Mouse (Mus musculus) MEL (cell line): ENCODE measurements at regions not wholly inside any gene's neighbourhood (a gene's known extent, or its start where the extent isn't known, plus 50 kb on each side); places are given as distances from the start of the nearest gene placed in this dataset.

Experiments used
- DNase-seq: peaks from one replicate; pipeline ENCODE4 v3.0.0; 2011; ENCODE audit warnings: low read depth, low spot score
- H3K27ac ChIP-seq: 2 replicates; pipeline ENCODE4 v1.5.1; 2012; ENCODE audit warnings: low read depth, mild to moderate bottlenecking, control low read depth, low read length, moderate library complexity; ENCODE audit not compliant: control insufficient read depth
- H3K27me3 ChIP-seq, 2 experiments: fragments of 150-350 bp in 1 of 2; sonication (generic) in 1 of 2; 2 replicates each; pipeline ENCODE4 v1.6.1; 2012; ENCODE audit warnings: low read length in 2 of 2, mild to moderate bottlenecking in 2 of 2, improper control_type of control experiment in 1 of 2, moderate library complexity in 1 of 2; ENCODE audit not compliant: insufficient read depth in 2 of 2, control insufficient read depth in 1 of 2
- H3K36me3 ChIP-seq, 2 experiments: 2 replicates each; pipeline ENCODE4 v1.6.1; 2012 to 2014; ENCODE audit warnings: low read length in 2 of 2, improper control_type of control experiment in 1 of 2, inconsistent platforms in 1 of 2, mild to moderate bottlenecking in 1 of 2; ENCODE audit not compliant: insufficient read depth in 2 of 2, control insufficient read depth in 1 of 2
- H3K4me1 ChIP-seq, 2 experiments: fragments of 150-350 bp in 1 of 2; sonication (generic) in 1 of 2; 2 replicates each; pipeline ENCODE4 v1.6.1; 2012; ENCODE audit warnings: low read length in 2 of 2, improper control_type of control experiment in 1 of 2, mild to moderate bottlenecking in 1 of 2; ENCODE audit not compliant: insufficient read depth in 2 of 2, control insufficient read depth in 1 of 2
- H3K4me3 ChIP-seq, 2 experiments: fragments of 150-350 bp in 1 of 2; sonication (generic) in 1 of 2; 2 replicates each; pipeline ENCODE4 v1.5.1; 2012; ENCODE audit warnings: low read depth in 2 of 2, low read length in 2 of 2, mild to moderate bottlenecking in 2 of 2, moderate library complexity in 2 of 2, control low read depth in 1 of 2, improper control_type of control experiment in 1 of 2; ENCODE audit not compliant: control insufficient read depth in 1 of 2, insufficient read depth in 1 of 2
- H3K79me2 ChIP-seq: 2 replicates; pipeline ENCODE4 v1.6.1; 2012; ENCODE audit warnings: mild to moderate bottlenecking, low read length, moderate library complexity; ENCODE audit not compliant: control insufficient read depth, poor library complexity, insufficient read depth
- H3K9ac ChIP-seq: 2 replicates; pipeline ENCODE4 v1.6.1; 2012; ENCODE audit warnings: low read depth, mild to moderate bottlenecking, control low read depth, low read length, moderate library complexity; ENCODE audit not compliant: control insufficient read depth, poor library complexity, severe bottlenecking
- H3K9me3 ChIP-seq: fragments of 150-350 bp; sonication (generic); replicated peaks from 2 replicates; pipeline ENCODE4 v1.6.1; 2012; ENCODE audit warnings: mild to moderate bottlenecking, low read length, improper control_type of control experiment, moderate library complexity; ENCODE audit not compliant: insufficient read depth
- BHLHE40 ChIP-seq: IDR thresholded peaks from 2 replicates; pipeline ENCODE4 v1.6.1; 2012; ENCODE audit warnings: low read depth, mild to moderate bottlenecking, inconsistent platforms, low read length, improper control_type of control experiment, borderline replicate concordance
- CHD2 ChIP-seq: IDR thresholded peaks from 2 replicates; pipeline ENCODE4 v1.6.1; 2011; ENCODE audit warnings: low read length, improper control_type of control experiment
- CTCF ChIP-seq, 3 experiments: IDR thresholded peaks in 2 of 3; conservative IDR thresholded peaks in 1 of 3; 2 replicates each; pipeline ENCODE4 v1.5.1; 2011 to 2012; ENCODE audit warnings: low read length in 3 of 3, low read depth in 2 of 3, mild to moderate bottlenecking in 2 of 3, improper control_type of control experiment in 1 of 3, inconsistent platforms in 1 of 3, mixed read lengths in 1 of 3, moderate library complexity in 1 of 3; ENCODE audit not compliant: control insufficient read depth in 1 of 3, insufficient read depth in 1 of 3, poor library complexity in 1 of 3, severe bottlenecking in 1 of 3
- E2F4 ChIP-seq: IDR thresholded peaks from 2 replicates; pipeline ENCODE4 v1.6.1; 2011; ENCODE audit warnings: low read depth, low read length, improper control_type of control experiment, borderline replicate concordance
- ELF1 ChIP-seq: IDR thresholded peaks from 2 replicates; pipeline ENCODE4 v1.6.1; 2014; ENCODE audit warnings: low read depth, mild to moderate bottlenecking, inconsistent platforms, low read length, improper control_type of control experiment, moderate library complexity
- EP300 ChIP-seq, 2 experiments: IDR thresholded peaks; 2 replicates each; pipeline ENCODE4 v1.6.1; 2011; ENCODE audit warnings: improper control_type of control experiment in 2 of 2, low read length in 2 of 2, low read depth in 1 of 2, mild to moderate bottlenecking in 1 of 2
- GABPA ChIP-seq: IDR thresholded peaks from 2 replicates; pipeline ENCODE4 v1.6.1; 2012; ENCODE audit warnings: low read depth, mild to moderate bottlenecking, inconsistent platforms, low read length, improper control_type of control experiment, moderate library complexity
- JUND ChIP-seq: IDR thresholded peaks from 2 replicates; pipeline ENCODE4 v1.6.1; 2011; ENCODE audit warnings: low read depth, mild to moderate bottlenecking, improper control_type of control experiment, low read length
- MAX ChIP-seq: IDR thresholded peaks from 2 replicates; pipeline ENCODE4 v1.6.1; 2011; ENCODE audit warnings: low read length, improper control_type of control experiment
- MAZ ChIP-seq: IDR thresholded peaks from 2 replicates; pipeline ENCODE4 v1.6.1; 2012; ENCODE audit warnings: low read depth, mild to moderate bottlenecking, inconsistent platforms, low read length, improper control_type of control experiment
- MEF2A ChIP-seq: IDR thresholded peaks from 2 replicates; pipeline ENCODE4 v1.6.1; 2014; ENCODE audit warnings: low read depth, mild to moderate bottlenecking, inconsistent platforms, low read length, improper control_type of control experiment; ENCODE audit not compliant: poor library complexity, insufficient replicate concordance, severe bottlenecking; ENCODE audit errors: extremely low read depth
- MYB ChIP-seq: IDR thresholded peaks from 2 replicates; pipeline ENCODE4 v1.6.1; 2011; ENCODE audit warnings: mild to moderate bottlenecking, low read depth, low read length, improper control_type of control experiment
- POLR2A ChIP-seq, 2 experiments: IDR thresholded peaks; 2 replicates each; pipeline ENCODE4 v1.6.1; 2011 to 2012; ENCODE audit warnings: low read length in 2 of 2, mild to moderate bottlenecking in 2 of 2, control low read depth in 1 of 2, improper control_type of control experiment in 1 of 2, low read depth in 1 of 2, moderate library complexity in 1 of 2; ENCODE audit not compliant: control insufficient read depth in 1 of 2, insufficient read depth in 1 of 2, poor library complexity in 1 of 2
- POLR2AphosphoS5 ChIP-seq: IDR thresholded peaks from 2 replicates; pipeline ENCODE4 v1.6.1; 2012; ENCODE audit warnings: low read depth, borderline replicate concordance, mild to moderate bottlenecking, inconsistent platforms, low read length, moderate library complexity, mixed read lengths
- RCOR1 ChIP-seq: IDR thresholded peaks from 2 replicates; pipeline ENCODE4 v1.6.1; 2012; ENCODE audit warnings: low read depth, mild to moderate bottlenecking, inconsistent platforms, low read length, improper control_type of control experiment
- TBP ChIP-seq: IDR thresholded peaks from 2 replicates; pipeline ENCODE4 v1.8.0; 2011; ENCODE audit warnings: low read depth, low read length, improper control_type of control experiment
- UBTF ChIP-seq: IDR thresholded peaks from 2 replicates; pipeline ENCODE4 v1.6.1; 2012; ENCODE audit warnings: low read depth, mild to moderate bottlenecking, inconsistent platforms, low read length, improper control_type of control experiment, moderate library complexity, borderline replicate concordance; ENCODE audit not compliant: insufficient read depth
- USF1 ChIP-seq: IDR thresholded peaks from 2 replicates; pipeline ENCODE4 v1.6.1; 2014; ENCODE audit warnings: low read depth, mild to moderate bottlenecking, inconsistent platforms, low read length, improper control_type of control experiment, moderate library complexity
- USF2 ChIP-seq, 2 experiments: IDR thresholded peaks; 2 replicates each; pipeline ENCODE4 v1.6.1; 2011 to 2012; ENCODE audit warnings: improper control_type of control experiment in 2 of 2, low read length in 2 of 2, borderline replicate concordance in 1 of 2, inconsistent platforms in 1 of 2, low read depth in 1 of 2, mild to moderate bottlenecking in 1 of 2; ENCODE audit not compliant: insufficient read depth in 1 of 2
- ZC3H11A ChIP-seq: IDR thresholded peaks from 2 replicates; pipeline ENCODE4 v1.6.1; 2012; ENCODE audit warnings: low read depth, mild to moderate bottlenecking, inconsistent platforms, low read length, improper control_type of control experiment
- ZKSCAN1 ChIP-seq: IDR thresholded peaks from 2 replicates; pipeline ENCODE4 v1.6.1; 2012; ENCODE audit warnings: low read depth, mild to moderate bottlenecking, inconsistent platforms, low read length, improper control_type of control experiment, moderate library complexity
- ZMIZ1 ChIP-seq: IDR thresholded peaks from 2 replicates; pipeline ENCODE4 v1.6.1; 2012; ENCODE audit warnings: low read depth, mild to moderate bottlenecking, inconsistent platforms, low read length, improper control_type of control experiment, moderate library complexity
- ZNF384 ChIP-seq: IDR thresholded peaks from 2 replicates; pipeline ENCODE4 v1.6.1; 2012; ENCODE audit warnings: low read depth, mild to moderate bottlenecking, inconsistent platforms, low read length, improper control_type of control experiment

GRCm38 (mm10) chr3:102366188-102366587, 103.5 kb upstream of the Ngf start:
- Histone ChIP-seq H3K9ac (no peak overlapping the region), H3K27me3 (no peaks in the 10 kb centered on the region), H3K79me2 (no peaks in the 10 kb centered on the region), H3K36me3 (no peaks in the 10 kb centered on the region), H3K4me1 (no peaks in the 10 kb centered on the region), H3K9me3 (no peaks in the 10 kb centered on the region), H3K27ac (no peak overlapping the region)
- DNase-seq: no peak
- TF ChIP-seq MAZ (no peak), ZNF384 (no peak), UBTF (no peak), TBP (no peak), RCOR1 (no peak), ELF1 (no peak), CHD2 (no peak), GABPA (no peak), CTCF (IDR thresholded peaks at IDR 0.05 in 2 of 3, conservative IDR thresholded peaks at IDR 0.05 in 1 of 3; ENCODE audit: control insufficient read depth in 1 of 3, insufficient read depth in 1 of 3, low read depth in 2 of 3, low read length in 3 of 3, poor library complexity in 1 of 3, severe bottlenecking in 1 of 3) (no peak), ZC3H11A (no peak), MEF2A (no peak), JUND (no peak), EP300 (IDR thresholded peaks at IDR 0.05; ENCODE audit: low read depth in 1 of 2, low read length in 2 of 2) (no peak)
- TF ChIP-seq, all 39 proteins: peak for 0
- H3K4me3 ChIP-seq: no peak overlapping the region

GRCm38 (mm10) chr3:102364326-102364935, 105.3 kb upstream of the Ngf start:
- Histone ChIP-seq H3K9ac (no peak overlapping the region), H3K36me3 (no peaks in the 10 kb centered on the region), H3K9me3 (no peaks in the 10 kb centered on the region), H3K4me1 (no peaks in the 10 kb centered on the region), H3K27me3 (no peaks in the 10 kb centered on the region), H3K79me2 (no peaks in the 10 kb centered on the region), H3K27ac (no peak overlapping the region), H3K4me3 (no peak overlapping the region)
- DNase-seq: no peak
- TF ChIP-seq ELF1 (no peak), MAX (no peak), POLR2A (IDR thresholded peaks at IDR 0.05; ENCODE audit: control insufficient read depth in 1 of 2, insufficient read depth in 1 of 2, low read depth in 1 of 2, low read length in 2 of 2, poor library complexity in 1 of 2) (no peak), POLR2AphosphoS5 (no peak), USF2 (IDR thresholded peaks at IDR 0.05; ENCODE audit: borderline replicate concordance in 1 of 2, insufficient read depth in 1 of 2, low read depth in 1 of 2, low read length in 2 of 2) (no peak), USF1 (no peak), ZKSCAN1 (no peak), BHLHE40 (no peak), TBP (no peak), GABPA (no peak), CHD2 (no peak), ZMIZ1 (no peak), E2F4 (no peak), RCOR1 (no peak), MEF2A (no peak), ZC3H11A (no peak), JUND (no peak), MYB (no peak)
